Mouse (Mus musculus) lung, postnatal 0 days (tissue): ENCODE data around the gene Gm43517. TPM values are rescaled to one million over a fixed set of nuclear protein-coding genes. Genes with fewer than 3 reads are reported as not detected.

Experiments
- ATAC-seq: fragments of 200-750 bp; cut with Nextera tagmentation; 2 replicates; pipeline ENCODE4 v1.8.0; 2017; ENCODE audit warnings: moderate library complexity
- DNase-seq: peaks from one replicate; pipeline ENCODE4 v3.0.0-alpha.2; 2016; ENCODE audit warnings: low spot score
- H3K27ac ChIP-seq: fragments of 300-500 bp; sonication (generic); 2 replicates; pipeline ENCODE4 v1.5.1; 2014; ENCODE audit warnings: antibody characterized with exemption, mild to moderate bottlenecking, low read length, mixed read lengths
- H3K27me3 ChIP-seq: fragments of 300-500 bp; sonication (generic); replicated peaks from 2 replicates; pipeline ENCODE4 v1.6.1; 2014; ENCODE audit warnings: low read length, mixed read lengths; ENCODE audit not compliant: insufficient read depth
- H3K36me3 ChIP-seq: fragments of 300-500 bp; sonication (generic); 2 replicates; pipeline ENCODE4 v1.6.1; 2014; ENCODE audit warnings: low read length, mixed read lengths; ENCODE audit not compliant: insufficient read depth
- H3K4me1 ChIP-seq: fragments of 300-500 bp; sonication (generic); 2 replicates; pipeline ENCODE4 v1.6.1; 2014; ENCODE audit warnings: antibody characterized with exemption, low read depth, low read length, mixed read lengths; ENCODE audit not compliant: insufficient read depth
- H3K4me2 ChIP-seq: fragments of 300-500 bp; sonication (generic); replicated peaks from 2 replicates; pipeline ENCODE4 v1.6.1; 2014; ENCODE audit warnings: low read depth, mild to moderate bottlenecking, low read length, moderate library complexity, mixed read lengths
- H3K4me3 ChIP-seq: fragments of 300-500 bp; sonication (generic); 2 replicates; pipeline ENCODE4 v1.5.1; 2014; ENCODE audit warnings: low read depth, low read length
- H3K9ac ChIP-seq: fragments of 300-500 bp; sonication (generic); replicated peaks from 2 replicates; pipeline ENCODE4 v1.6.1; 2014; ENCODE audit warnings: low read depth, mild to moderate bottlenecking
- H3K9me3 ChIP-seq: fragments of 300-500 bp; sonication (generic); 2 replicates; pipeline ENCODE4 v1.6.1; 2016; ENCODE audit warnings: low read length, mixed read lengths
- CTCF ChIP-seq: IDR thresholded peaks from 2 replicates; pipeline ENCODE4 v1.5.1; 2016; ENCODE audit warnings: antibody characterized with exemption, mild to moderate bottlenecking
- EP300 ChIP-seq: IDR thresholded peaks from 2 replicates; pipeline ENCODE4 v1.6.1; 2016; ENCODE audit warnings: antibody characterized with exemption, mild to moderate bottlenecking, control low read depth
- WGBS: fragments of 180-500 bp; shearing (Covaris S2); extraction: QIAGEN DNeasy Blood & Tissue Kit; methylation state at CpG from one replicate; pipeline ENCODE4 v1.1.7; 2014; 5-methylcytosine and 5-hydroxymethylcytosine counted together
- polyA plus RNA-seq: library from polyadenylated mRNA; unstranded; fragments of >200 nt; fragmentation: Nextera tagmentation; extraction: Ambion mirVana; gene quantifications from 2 replicates; pipeline ENCODE4 v1.2.1, GENCODE M21; 2015

Gene Gm43517
- polyA plus RNA-seq, 1 experiment from 2014 or later = not detected

DNA sequence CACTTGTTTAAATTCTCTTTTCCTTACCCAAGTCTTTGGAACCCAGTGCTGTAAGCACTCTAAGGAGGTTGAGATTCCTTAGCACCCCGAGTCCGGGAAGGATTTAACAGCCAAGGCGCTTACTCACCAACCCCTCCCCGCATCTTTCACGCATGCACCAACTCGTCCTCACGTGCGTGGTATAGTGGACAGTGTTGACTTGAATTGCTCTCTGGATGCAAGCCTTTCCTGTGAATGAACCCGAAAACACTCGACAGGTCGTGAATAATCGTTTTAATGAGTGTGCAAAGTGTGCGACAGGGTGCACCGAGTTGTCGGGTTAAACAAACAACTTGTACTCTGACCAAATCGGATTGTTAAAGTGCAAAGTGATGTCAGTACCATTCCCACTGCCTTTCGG lies 9.9 kb downstream of the Gm43517 start:
- H3K36me3 ChIP-seq = no peaks in the 10 kb centered on the region
- no peaks in the 10 kb centered on the region for H3K4me1 ChIP-seq
- ATAC-seq (no peak), DNase-seq (no peak)
- no peak for TF ChIP-seq EP300
- no peak for TF ChIP-seq CTCF
- H3K27ac ChIP-seq = no peak overlapping the region
- WGBS = 2% methylated on average over 17 of the region's 17 CpGs
- no peak overlapping the region for H3K4me2 ChIP-seq
- no peaks in the 10 kb centered on the region for H3K9me3 ChIP-seq
- H3K27me3 ChIP-seq = peaks cover 65% of the 10 kb centered on the region
- H3K4me3 ChIP-seq = no peak overlapping the region
- H3K9ac ChIP-seq = no peak overlapping the region

DNA sequence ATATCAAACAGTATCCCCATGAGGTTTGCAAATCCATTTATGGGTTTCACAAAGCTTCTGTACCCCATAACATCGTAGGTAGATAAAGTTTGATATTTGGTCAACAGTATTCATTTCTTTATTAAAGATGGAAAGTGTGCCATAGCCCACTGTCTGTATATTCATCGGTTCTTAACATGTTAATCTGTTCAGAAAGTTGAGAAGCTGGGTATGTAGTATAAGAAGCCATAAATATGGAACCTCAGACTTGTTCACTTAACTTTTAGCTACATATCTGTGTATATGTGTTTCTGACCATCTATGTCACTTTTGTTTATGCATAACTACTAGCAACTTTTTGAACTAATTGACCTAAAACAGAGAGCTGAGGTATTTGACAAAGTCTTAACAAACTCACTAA lies 11.0 kb downstream of the Gm43517 start:
- no peak overlapping the region for H3K27ac ChIP-seq
- TF ChIP-seq EP300 = no peak
- no peak for TF ChIP-seq CTCF
- H3K4me2 ChIP-seq = no peak overlapping the region
- peaks cover 65% of the 10 kb centered on the region for H3K27me3 ChIP-seq
- H3K4me1 ChIP-seq = no peaks in the 10 kb centered on the region
- H3K9ac ChIP-seq = no peak overlapping the region
- no peaks in the 10 kb centered on the region for H3K36me3 ChIP-seq
- no peaks in the 10 kb centered on the region for H3K9me3 ChIP-seq
- ATAC-seq = no peak
- no peak overlapping the region for H3K4me3 ChIP-seq
- no peak for DNase-seq
- 14% methylated on average over 2 of the region's 2 CpGs for WGBS

DNA sequence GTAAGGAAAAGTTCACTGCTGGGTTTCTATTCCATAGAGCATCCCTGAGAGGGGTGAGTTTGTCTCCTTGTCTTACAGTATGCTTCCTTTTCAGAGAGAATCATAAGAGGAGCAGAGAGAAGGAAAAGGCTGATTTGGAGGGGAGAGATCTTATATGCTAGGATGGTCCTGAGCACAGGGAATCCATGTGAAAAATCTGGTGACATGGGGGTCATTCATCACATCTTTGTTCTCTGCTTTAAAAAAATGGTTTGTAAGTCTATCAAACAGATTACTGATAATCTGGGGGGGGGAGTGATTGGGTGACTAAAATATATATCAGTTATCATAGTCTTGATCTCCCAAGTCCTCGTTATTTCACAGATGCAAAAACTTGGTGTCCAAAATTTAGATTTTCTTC lies 11.8 kb downstream of the Gm43517 start:
- no peaks in the 10 kb centered on the region for H3K36me3 ChIP-seq
- peaks cover 65% of the 10 kb centered on the region for H3K27me3 ChIP-seq
- DNase-seq (no peak), ATAC-seq (no peak)
- H3K27ac ChIP-seq = no peak overlapping the region
- no peak overlapping the region for H3K4me2 ChIP-seq
- no peak overlapping the region for H3K4me3 ChIP-seq
- 25% methylated on average over 1 of the region's 1 CpGs for WGBS
- H3K9me3 ChIP-seq = no peaks in the 10 kb centered on the region
- H3K4me1 ChIP-seq = peaks cover 6% of the 10 kb centered on the region; the same call in 1 of the 2 replicates
- TF ChIP-seq EP300 (no peak), CTCF (no peak)
- no peak overlapping the region for H3K9ac ChIP-seq

DNA sequence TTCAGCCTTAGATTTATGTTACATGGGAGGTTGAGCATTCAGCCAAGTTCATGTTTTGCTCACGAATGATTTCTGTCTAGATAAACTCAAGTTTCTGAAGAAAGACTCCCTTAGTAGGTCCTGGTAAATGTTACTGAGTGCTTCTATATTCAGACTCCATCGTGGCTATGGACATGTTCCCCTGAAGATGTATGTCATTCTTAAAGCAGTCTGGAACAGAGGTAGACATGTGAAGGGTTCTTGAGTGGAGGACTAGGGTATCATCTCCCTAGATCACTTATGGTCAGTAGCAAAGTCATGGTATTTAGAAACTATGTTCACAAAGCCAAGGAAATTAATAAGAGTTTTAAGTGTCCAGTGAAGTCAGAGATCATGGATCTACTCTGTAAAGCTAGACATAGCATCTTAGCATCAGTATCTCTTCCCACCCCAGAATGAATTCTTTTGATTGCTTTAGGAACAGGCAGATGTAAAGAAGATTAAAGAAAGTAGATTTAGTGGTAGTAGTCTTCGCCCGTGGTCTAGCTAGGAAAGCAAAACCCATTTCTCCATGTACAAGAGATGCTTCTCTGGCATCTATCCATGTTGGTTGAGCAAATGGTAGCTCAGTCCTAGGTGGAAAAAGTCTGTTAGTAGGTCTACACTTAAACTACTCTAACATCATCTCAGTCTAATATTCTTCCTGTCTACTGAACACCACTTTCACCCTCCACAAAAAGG lies 12.6 kb downstream of the Gm43517 start:
- Histone ChIP-seq H3K9me3 (no peaks in the 10 kb centered on the region), H3K9ac (no peak overlapping the region), H3K27ac (no peak overlapping the region), H3K4me1 (peaks cover 6% of the 10 kb centered on the region; the same call in 1 of the 2 replicates), H3K4me3 (no peak overlapping the region), H3K4me2 (no peak overlapping the region), H3K36me3 (no peaks in the 10 kb centered on the region), H3K27me3 (peaks cover 58% of the 10 kb centered on the region)
- DNase-seq (no peak), ATAC-seq (no peak)
- 23% methylated on average over 4 of the region's 4 CpGs for WGBS
- TF ChIP-seq EP300 (no peak), CTCF (no peak)

DNA sequence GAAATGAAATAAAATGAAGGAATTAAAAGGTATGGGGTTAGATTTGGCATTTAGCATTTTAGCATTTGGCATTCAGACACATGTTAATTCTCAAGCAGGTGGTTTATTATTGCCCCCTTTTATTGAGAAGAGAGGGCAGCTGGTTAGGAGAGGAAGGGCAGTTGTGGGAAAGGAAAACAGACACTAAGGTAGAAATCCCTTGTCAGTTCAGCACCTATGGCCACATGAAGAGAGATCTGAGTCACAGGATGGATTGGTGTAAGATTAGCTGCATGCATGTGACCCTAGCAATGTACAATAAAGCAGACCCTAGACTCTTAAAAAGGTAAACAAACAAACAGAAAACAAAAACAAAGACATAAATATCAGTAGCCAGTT lies 13.2 kb downstream of the Gm43517 start:
- Histone ChIP-seq H3K4me2 (no peak overlapping the region), H3K4me1 (peaks cover 6% of the 10 kb centered on the region; the same call in 1 of the 2 replicates), H3K36me3 (no peaks in the 10 kb centered on the region), H3K27me3 (peaks cover 57% of the 10 kb centered on the region), H3K4me3 (no peak overlapping the region), H3K9me3 (no peaks in the 10 kb centered on the region), H3K9ac (no peak overlapping the region), H3K27ac (no peak overlapping the region)
- no peak for ATAC-seq
- TF ChIP-seq EP300 = no peak
- DNase-seq = no peak

DNA sequence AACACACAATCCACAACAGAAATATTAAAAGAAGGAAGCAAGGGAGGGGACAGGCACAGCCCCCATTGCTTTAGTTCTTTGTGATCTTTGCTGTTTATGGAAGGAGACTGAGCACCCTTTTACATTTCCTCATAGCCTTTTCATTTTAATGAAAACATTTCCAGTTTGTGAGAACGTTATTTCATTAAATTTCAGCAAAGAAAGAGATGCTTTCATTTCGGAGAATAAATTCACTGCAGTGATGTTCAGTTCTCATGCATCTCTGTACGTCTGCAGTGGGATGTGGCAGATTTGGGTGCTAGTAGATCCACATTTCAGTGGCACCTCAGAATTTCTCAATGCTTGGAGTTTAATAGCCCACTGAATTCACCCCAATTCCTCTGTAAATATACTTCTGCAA lies 13.7 kb downstream of the Gm43517 start:
- Histone ChIP-seq H3K4me1 (peaks cover 6% of the 10 kb centered on the region; the same call in 1 of the 2 replicates), H3K9ac (no peak overlapping the region), H3K36me3 (no peaks in the 10 kb centered on the region), H3K4me2 (no peak overlapping the region), H3K27ac (no peak overlapping the region), H3K9me3 (no peaks in the 10 kb centered on the region), H3K27me3 (peaks cover 61% of the 10 kb centered on the region), H3K4me3 (no peak overlapping the region)
- DNase-seq (no peak), ATAC-seq (no peak)
- TF ChIP-seq CTCF (no peak), EP300 (no peak)
- WGBS = 24% methylated on average over 3 of the region's 3 CpGs
